Mouse (Mus musculus) regulatory T cell (primary cell): ENCODE measurements around the gene Ccdc96.

Source experiments
- in situ Hi-C: fragments of 300-600 bp; cut with MboI, MseI; formaldehyde crosslinking; loops from one replicate; pipeline ENCODE4 v1.15.1; 2025; ENCODE audit warnings: high pct_unique_total_duplicates

Ccdc96 gene

GRCm38 (mm10) chr5:36472876-36473655 is 11.3 kb upstream of the Ccdc96 start:
- in situ Hi-C loops: no loop called here

DNA sequence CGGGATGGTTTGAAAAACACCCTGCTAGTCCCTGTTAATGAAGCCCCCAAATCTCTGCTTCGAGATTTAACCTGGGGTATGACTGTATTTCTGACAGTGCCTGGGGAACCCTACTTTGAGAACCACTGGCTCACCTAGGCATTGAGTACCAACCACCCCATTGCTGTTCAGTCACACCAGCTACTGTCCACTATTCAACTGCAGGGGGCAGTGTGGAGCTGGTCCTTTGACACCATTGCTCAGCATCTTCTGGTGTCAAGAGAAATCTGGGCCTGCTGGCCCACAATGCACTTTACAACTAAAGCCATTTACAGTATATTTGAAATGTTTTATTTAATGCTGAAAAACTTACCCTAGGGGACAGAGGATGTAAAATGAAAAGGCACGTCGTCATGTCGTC is 10.1 kb upstream of the Ccdc96 start:
- in situ Hi-C loops: no loop called here

DNA sequence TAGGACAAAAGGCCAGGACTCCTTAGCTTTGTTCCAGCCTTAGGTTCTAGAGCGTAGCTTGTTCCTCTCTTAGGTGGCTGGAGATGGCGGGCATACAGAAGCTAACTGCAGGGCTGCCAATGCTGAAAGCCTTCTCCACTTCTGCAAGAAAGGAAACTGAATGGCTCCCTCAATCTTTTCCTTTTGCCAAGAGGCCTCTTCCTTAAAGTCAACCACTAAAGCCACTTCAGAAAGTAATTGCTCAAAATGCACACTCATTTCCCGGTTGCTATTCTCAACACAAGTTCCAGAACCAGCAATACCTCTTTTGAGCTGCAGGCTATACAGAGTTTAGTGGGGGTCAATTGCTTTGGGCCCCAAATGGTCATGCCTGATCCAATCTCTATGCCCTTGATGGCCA is 6.9 kb upstream of the Ccdc96 start:
- in situ Hi-C loops: no loop called here

GRCm38 (mm10) chr5:36478540-36479420 is 5.6 kb upstream of the Ccdc96 start:
- in situ Hi-C loops: no loop called here

DNA sequence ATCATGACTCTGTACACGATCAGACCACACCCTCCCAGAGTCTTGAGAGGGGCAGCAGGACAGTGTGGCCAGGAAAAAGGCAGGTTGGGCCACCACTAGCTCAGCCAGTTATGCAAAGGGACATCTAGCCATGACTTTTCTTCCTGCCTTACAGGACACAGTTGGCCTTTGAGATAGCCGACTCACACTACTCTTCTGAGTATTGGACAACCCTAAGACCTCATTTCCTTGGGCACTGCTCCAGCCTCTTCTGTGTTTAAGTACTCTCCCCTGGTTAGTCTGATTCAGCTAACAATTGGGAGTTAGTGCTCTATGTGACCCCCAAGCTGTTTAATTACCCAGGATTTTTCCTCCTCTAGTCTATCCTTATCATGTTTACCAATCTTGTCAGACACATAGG is 4.7 kb upstream of the Ccdc96 start:
- in situ Hi-C loops: loop anchor here (5.0 kb wide), 1 partner anchor 103 kb away; no protein-coding TSS in a partner anchor

GRCm38 (mm10) chr5:36480398-36480797 is 4.0 kb upstream of the Ccdc96 start:
- in situ Hi-C loops: loop anchor here (5.0 kb wide), 1 partner anchor 102 kb away; no protein-coding TSS in a partner anchor

GRCm38 (mm10) chr5:36481114-36481513 is 3.3 kb upstream of the Ccdc96 start:
- in situ Hi-C loops: loop anchor here (5.0 kb wide), 1 partner anchor 101 kb away; no protein-coding TSS in a partner anchor

- in situ Hi-C loops: loop anchor here (5.0 kb wide), 1 partner anchor 99 kb away; no protein-coding TSS in a partner anchor
Measured at GRCm38 (mm10) chr5:36483203-36484101, 936 bp upstream of the Ccdc96 start.

DNA sequence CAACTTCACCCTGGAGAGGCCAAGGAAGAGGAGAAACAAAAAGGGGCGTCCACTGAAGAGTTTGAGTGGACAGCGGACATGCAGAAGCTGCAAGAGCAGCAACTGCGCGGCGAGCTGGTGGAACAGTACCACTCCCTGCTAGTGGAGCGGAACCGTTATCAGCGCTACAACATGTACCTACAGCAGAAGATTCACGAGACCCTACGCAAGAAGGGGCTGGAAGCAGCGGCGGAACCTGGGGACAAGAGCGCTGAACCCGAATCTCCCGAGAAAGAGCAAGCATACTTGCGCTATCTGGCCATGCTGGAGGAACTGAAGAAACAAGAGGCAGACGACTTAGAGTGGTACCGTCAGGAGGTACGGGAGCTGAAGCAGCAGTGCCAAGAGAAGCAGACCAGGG is 918 bp downstream of the Ccdc96 start:
- in situ Hi-C loops: no loop called here

GRCm38 (mm10) chr5:36489225-36489624 is 4.8 kb downstream of the Ccdc96 start:
- in situ Hi-C loops: no loop called here

GRCm38 (mm10) chr5:36493919-36494318 is 9.5 kb downstream of the Ccdc96 start:
- in situ Hi-C loops: no loop called here

- in situ Hi-C loops: no loop called here
Measured at GRCm38 (mm10) chr5:36494709-36495108, 10.3 kb downstream of the Ccdc96 start.

- in situ Hi-C loops: no loop called here
Measured at GRCm38 (mm10) chr5:36505235-36505634, 20.8 kb downstream of the Ccdc96 start.

GRCm38 (mm10) chr5:36505643-36506042 is 21.3 kb downstream of the Ccdc96 start:
- in situ Hi-C loops: no loop called here

GRCm38 (mm10) chr5:36508351-36508750 is 24.0 kb downstream of the Ccdc96 start:
- in situ Hi-C loops: no loop called here

DNA sequence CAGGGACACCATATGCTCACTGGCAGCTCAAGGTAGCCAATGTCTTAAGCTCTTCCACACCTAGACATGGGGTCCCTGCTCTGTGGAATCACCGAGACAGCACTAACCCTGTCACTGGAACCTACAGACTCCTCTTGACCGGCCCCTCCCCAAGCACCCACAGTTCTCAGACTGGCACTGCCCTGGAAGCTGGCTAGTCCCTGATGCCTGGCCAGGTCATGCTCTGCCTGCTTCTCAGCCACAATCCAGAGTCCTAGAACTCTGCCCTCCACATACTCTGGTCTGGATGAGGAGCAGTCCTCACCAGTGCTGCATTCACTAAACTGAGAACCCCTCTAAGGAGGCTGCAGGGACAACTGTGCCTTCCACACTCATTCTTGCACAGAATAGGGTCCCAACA is 26.6 kb downstream of the Ccdc96 start:
- in situ Hi-C loops: no loop called here

DNA sequence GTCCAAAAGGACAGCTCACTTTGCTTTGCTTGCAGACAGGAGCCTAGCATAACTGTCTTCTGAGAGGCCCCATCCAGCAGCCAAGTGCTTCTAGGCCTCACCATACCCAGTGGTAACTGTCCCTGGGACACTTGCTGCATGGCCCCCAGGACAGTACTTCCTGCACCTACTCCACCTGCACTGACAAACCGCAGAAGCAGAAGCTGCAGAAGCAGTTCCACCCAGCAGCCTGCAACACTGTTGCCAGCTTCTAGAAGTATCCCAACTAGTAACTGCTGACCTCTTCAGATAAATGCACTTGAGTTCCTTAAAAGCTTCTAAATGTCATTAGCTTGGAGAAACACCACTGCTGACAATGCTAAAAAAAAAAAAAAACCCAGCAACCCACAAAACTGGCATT is 30.7 kb downstream of the Ccdc96 start:
- in situ Hi-C loops: no loop called here

DNA sequence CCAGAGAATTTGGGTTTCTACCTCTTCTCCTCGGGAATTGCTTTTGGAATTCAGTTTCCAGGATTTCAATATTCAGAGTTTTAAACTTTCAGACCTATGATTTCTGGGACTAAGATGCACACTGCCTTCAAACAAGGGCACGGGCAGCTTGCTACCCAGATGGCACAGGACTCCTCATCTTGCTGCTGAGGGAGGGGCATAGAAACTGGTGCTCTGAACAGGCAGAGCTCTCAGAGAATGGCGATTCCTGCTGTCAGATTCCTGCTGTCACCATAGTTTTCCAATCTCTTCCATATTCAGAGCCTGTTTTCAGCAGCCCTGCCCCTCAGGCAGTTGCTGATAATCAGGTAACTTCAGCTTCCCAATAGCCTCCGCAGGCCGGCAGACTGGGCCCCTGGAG is 31.2 kb downstream of the Ccdc96 start:
- in situ Hi-C loops: no loop called here

GRCm38 (mm10) chr5:36517596-36517995 is 33.2 kb downstream of the Ccdc96 start:
- in situ Hi-C loops: no loop called here

GRCm38 (mm10) chr5:36519751-36520150 is 35.4 kb downstream of the Ccdc96 start:
- in situ Hi-C loops: no loop called here

- in situ Hi-C loops: no loop called here
Measured at GRCm38 (mm10) chr5:36522782-36523181, 38.4 kb downstream of the Ccdc96 start.
